Mouse (Mus musculus): ENCODE measurements at regions not wholly inside any gene's neighbourhood (a gene's known extent, or its start where the extent isn't known, plus 50 kb on each side); places are given as distances from the start of the nearest gene placed in this dataset.
A peak's percentile ranks its signal among the peaks of the same experiment; 100 is the strongest.

DNA sequence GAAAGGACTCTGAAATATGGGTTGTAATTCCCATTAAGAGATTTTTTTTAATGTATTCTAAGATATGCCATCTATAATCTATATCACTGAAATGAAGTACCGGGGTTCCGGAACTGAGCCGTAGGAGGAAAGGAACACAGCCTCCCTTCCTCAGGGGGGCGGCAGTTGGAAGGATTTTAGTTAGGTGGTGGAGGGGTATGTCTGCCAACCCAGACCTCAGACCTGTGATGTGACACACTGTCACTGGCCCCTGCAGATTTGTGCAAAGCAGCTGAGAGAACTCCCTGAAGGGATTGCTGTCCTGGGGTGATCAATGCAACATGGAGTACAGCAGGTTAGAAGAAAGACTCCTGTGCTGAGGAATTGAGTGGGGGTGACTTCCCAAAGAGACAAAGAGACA lies 470.2 kb upstream of the Gulo start:
- DNase-seq (ENCODE audit: low read depth): no peak
- TF ChIP-seq POLR2A (IDR thresholded peaks at IDR 0.05; ENCODE audit: borderline replicate concordance, extremely low read depth, insufficient read depth, insufficient read length, poor library complexity, severe bottlenecking) (no peak), CTCF (IDR thresholded peaks at IDR 0.05; ENCODE audit: borderline replicate concordance, extremely low read depth, insufficient read depth, insufficient read length) (no peak)

DNA sequence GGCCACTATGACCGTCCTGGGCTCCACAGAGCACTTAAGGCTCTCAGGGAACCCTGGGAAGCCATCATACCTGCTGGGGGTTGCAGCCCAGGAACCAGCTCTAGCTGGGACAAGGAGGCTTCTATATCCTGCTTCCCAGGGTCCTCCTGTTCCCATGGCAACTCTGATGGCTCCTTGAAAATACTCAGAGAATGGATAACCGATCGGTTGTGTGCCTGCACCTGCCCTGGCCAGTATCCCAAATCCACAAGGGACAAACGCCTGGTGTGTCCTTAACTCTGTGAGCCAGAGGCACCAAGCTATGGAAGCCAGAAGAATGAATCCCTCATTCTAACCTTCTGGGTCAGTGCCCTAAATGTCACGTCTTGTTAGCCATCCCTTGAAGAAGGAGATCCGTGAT lies 469.6 kb upstream of the Gulo start:
- no peak for TF ChIP-seq POLR2A (IDR thresholded peaks at IDR 0.05; ENCODE audit: borderline replicate concordance, extremely low read depth, insufficient read depth, insufficient read length, poor library complexity, severe bottlenecking)
- no peak for TF ChIP-seq CTCF (IDR thresholded peaks at IDR 0.05; ENCODE audit: borderline replicate concordance, extremely low read depth, insufficient read depth, insufficient read length)
- peak; percentile 51 for DNase-seq (ENCODE audit: low read depth)

GRCm38 (mm10) chr14:66475026-66475425 lies 466.0 kb upstream of the Gulo start:
- TF ChIP-seq POLR2A (IDR thresholded peaks at IDR 0.05; ENCODE audit: borderline replicate concordance, extremely low read depth, insufficient read depth, insufficient read length, poor library complexity, severe bottlenecking): no peak
- TF ChIP-seq CTCF (IDR thresholded peaks at IDR 0.05; ENCODE audit: borderline replicate concordance, extremely low read depth, insufficient read depth, insufficient read length): no peak

GRCm38 (mm10) chr14:66473251-66473550 lies 464.2 kb upstream of the Gulo start:
- TF ChIP-seq CTCF (IDR thresholded peaks at IDR 0.05; ENCODE audit: borderline replicate concordance, extremely low read depth, insufficient read depth, insufficient read length): no peak
- no peak for TF ChIP-seq POLR2A (IDR thresholded peaks at IDR 0.05; ENCODE audit: borderline replicate concordance, extremely low read depth, insufficient read depth, insufficient read length, poor library complexity, severe bottlenecking)
- peak; percentile 30 for DNase-seq (ENCODE audit: low read depth)

More at GRCm38 (mm10) chr14:66475026-66475425, 466.0 kb upstream of the Gulo start:
- no peak for DNase-seq (ENCODE audit: low read depth)

DNA sequence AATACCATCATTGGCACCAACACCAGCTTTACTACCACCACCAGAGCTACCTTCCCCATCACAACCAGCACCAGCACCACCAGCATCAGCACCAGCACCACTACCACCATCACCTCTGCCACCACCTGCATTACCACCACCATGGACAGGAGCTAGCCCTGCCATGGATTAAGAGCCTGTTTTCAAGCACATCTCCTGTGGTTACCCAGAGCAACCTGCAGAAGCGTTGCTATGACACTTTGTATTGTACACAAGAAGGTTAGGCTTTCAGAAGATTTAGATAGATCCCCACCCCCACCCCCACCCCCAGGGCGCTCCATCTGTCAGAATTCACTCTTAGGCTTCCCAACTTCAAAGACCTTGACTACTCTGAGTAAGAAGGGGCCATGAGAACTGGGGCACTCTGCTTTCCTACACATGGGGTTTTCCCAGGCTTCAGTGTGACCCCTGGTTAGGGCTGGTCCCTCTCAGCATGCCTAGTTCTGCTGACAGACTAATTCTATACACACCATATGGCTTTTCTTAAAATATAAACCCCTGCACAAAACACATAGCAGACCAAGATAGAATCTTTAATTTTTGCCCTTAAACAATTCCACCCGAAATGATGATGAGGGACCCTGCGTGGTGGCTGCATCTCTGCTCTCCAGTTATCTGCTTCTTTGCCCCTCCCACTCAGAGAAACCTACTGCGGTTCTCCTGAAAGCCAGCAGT lies 463.7 kb upstream of the Gulo start:
- TF ChIP-seq CTCF (IDR thresholded peaks at IDR 0.05; ENCODE audit: borderline replicate concordance, extremely low read depth, insufficient read depth, insufficient read length) (no peak), POLR2A (IDR thresholded peaks at IDR 0.05; ENCODE audit: borderline replicate concordance, extremely low read depth, insufficient read depth, insufficient read length, poor library complexity, severe bottlenecking) (no peak)
- peak; percentile 18 for DNase-seq (ENCODE audit: low read depth)

DNA sequence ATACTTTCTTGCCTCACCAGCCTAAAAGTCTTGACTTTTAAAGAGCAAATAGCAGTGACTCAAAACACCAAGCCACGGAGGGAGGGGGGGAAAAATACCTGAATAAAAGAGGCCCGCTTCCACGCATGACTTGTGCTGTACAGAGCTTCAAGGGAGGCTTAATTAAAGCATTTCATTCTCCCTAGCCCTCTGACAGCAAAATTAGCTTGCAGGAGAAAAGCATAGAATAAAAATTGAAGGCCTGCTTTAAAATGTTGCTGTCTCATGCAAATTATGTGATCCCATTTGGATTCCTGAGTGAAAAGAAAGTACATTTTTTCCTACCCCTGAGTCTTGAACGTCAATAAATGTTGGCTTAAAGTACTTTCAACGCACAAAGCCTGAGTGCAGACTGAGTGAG lies 453.1 kb upstream of the Gulo start:
- DNase-seq (ENCODE audit: low read depth): peak; percentile 65
- TF ChIP-seq CTCF (IDR thresholded peaks at IDR 0.05; ENCODE audit: borderline replicate concordance, extremely low read depth, insufficient read depth, insufficient read length): no peak
- no peak for TF ChIP-seq POLR2A (IDR thresholded peaks at IDR 0.05; ENCODE audit: borderline replicate concordance, extremely low read depth, insufficient read depth, insufficient read length, poor library complexity, severe bottlenecking)

DNA sequence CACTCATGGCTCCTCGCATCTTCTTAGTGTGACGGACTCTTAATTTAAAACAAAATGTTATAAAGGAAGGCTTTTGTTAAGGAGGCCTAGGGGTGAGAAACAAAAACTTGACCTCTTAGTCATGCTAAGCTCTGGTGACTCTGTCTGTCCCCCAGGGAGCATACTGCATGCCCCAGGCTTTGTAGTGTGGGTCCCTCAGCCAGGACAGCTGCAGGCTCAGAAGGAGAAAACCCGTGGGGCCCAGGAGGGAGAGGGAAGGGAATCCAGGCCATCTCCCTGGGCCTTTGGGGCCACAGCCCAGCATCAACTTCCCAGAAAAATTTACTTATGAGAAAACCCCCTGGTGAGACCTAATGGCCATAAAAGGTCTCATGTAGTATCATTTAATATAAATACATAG lies 451.8 kb upstream of the Gulo start:
- peak; percentile 19 for DNase-seq (ENCODE audit: low read depth)
- TF ChIP-seq CTCF (IDR thresholded peaks at IDR 0.05; ENCODE audit: borderline replicate concordance, extremely low read depth, insufficient read depth, insufficient read length) (no peak), POLR2A (IDR thresholded peaks at IDR 0.05; ENCODE audit: borderline replicate concordance, extremely low read depth, insufficient read depth, insufficient read length, poor library complexity, severe bottlenecking) (no peak)

DNA sequence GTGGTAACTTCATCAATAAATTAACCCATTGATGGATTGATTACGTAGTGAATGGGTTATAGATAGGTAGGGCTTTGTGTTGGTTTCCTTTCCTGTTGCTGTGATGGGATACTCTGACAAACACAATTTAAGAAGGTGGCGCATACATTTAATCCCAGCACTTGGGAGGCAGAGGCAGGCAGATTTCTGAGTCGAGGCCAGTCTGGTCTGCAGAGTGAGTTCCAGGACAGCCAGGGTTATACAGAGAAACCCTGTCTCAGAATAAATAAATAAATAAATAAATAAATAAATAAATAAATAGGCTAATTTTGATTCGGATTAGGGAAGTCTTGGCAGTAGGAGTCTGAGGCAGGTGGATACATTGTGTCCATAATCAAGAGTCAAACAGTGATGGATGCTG lies 449.7 kb upstream of the Gulo start:
- TF ChIP-seq CTCF (IDR thresholded peaks at IDR 0.05; ENCODE audit: borderline replicate concordance, extremely low read depth, insufficient read depth, insufficient read length): no peak
- no peak for TF ChIP-seq POLR2A (IDR thresholded peaks at IDR 0.05; ENCODE audit: borderline replicate concordance, extremely low read depth, insufficient read depth, insufficient read length, poor library complexity, severe bottlenecking)
- DNase-seq (ENCODE audit: low read depth): no peak

DNA sequence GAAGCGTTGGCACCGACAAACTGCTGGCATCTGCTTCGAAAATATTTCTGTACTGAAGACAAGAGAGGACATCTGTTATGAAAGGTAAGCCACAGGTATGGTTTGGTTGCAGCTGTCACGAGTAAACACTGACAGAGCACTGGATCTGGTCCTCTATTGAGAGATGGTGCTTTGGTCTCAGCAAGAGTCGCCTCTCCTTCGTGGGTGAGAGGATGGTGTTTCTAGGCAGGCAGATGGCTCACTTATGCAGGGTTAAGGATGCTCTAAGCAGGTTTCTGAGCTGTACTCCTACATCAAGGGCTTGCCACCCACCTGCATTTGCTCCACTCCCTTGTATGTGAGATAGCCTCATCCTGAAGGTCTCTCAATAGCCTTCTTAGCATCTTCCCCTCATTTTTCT lies 448.3 kb upstream of the Gulo start:
- no peak for DNase-seq (ENCODE audit: low read depth)
- no peak for TF ChIP-seq CTCF (IDR thresholded peaks at IDR 0.05; ENCODE audit: borderline replicate concordance, extremely low read depth, insufficient read depth, insufficient read length)
- TF ChIP-seq POLR2A (IDR thresholded peaks at IDR 0.05; ENCODE audit: borderline replicate concordance, extremely low read depth, insufficient read depth, insufficient read length, poor library complexity, severe bottlenecking): no peak

- TF ChIP-seq POLR2A (IDR thresholded peaks at IDR 0.05; ENCODE audit: borderline replicate concordance, extremely low read depth, insufficient read depth, insufficient read length, poor library complexity, severe bottlenecking) (no peak), CTCF (IDR thresholded peaks at IDR 0.05; ENCODE audit: borderline replicate concordance, extremely low read depth, insufficient read depth, insufficient read length) (no peak)
- DNase-seq (ENCODE audit: low read depth): no peak
These were observed 443.8 kb upstream of the Gulo start for GRCm38 (mm10) chr14:66452828-66453227.

DNA sequence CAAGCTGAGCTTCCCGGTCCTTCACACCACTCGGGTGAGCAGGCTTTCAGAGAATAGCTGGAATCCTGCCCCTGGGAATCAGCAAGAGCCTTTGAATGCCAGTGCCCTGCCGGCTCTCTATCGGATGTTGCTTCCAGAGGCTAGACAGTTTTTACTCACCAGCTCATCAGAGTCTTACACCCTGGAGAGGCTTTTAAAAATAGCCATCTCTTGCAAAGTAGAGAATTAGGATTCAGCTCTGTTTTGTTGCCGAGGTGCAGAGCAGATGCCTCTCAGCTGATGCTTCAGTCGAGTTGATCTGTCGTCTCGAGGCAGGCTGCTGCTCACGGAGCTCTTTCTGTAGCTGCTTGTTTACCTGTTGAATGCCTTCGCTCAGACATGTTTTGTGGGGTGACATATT lies 441.3 kb upstream of the Gulo start:
- TF ChIP-seq CTCF (IDR thresholded peaks at IDR 0.05; ENCODE audit: borderline replicate concordance, extremely low read depth, insufficient read depth, insufficient read length): no peak
- TF ChIP-seq POLR2A (IDR thresholded peaks at IDR 0.05; ENCODE audit: borderline replicate concordance, extremely low read depth, insufficient read depth, insufficient read length, poor library complexity, severe bottlenecking): no peak
- peak; percentile 23 for DNase-seq (ENCODE audit: low read depth)

- DNase-seq (ENCODE audit: low read depth): no peak
- no peak for TF ChIP-seq CTCF (IDR thresholded peaks at IDR 0.05; ENCODE audit: borderline replicate concordance, extremely low read depth, insufficient read depth, insufficient read length)
- TF ChIP-seq POLR2A (IDR thresholded peaks at IDR 0.05; ENCODE audit: borderline replicate concordance, extremely low read depth, insufficient read depth, insufficient read length, poor library complexity, severe bottlenecking): no peak
These were observed 433.6 kb upstream of the Gulo start for GRCm38 (mm10) chr14:66442576-66442975.
